8 mouse cellular contexts compared by ENCODE assay signal in the genomic region with DNA sequence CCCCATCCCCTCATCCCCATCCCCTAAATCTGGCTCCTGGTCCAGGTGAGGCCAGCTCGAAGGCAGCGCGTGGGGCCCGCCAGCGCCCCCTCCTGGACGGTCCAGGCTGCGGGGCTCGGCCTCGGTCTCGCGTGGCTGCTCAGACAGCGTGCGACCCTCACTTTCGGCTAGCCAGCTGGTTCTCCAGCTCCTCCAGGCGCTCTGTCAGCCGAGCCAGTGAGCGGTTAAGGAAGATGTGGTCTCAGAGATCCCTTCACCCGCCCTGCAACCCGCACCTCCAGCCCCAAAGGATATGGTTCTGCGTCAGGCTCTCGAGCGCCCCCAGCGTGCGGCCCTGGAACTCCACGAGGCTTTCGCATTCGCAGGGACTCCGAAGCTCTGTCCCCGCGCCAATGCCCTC. TPM values are rescaled to one million over a fixed set of nuclear protein-coding genes. Genes with fewer than 3 reads are reported as not detected.
A peak's percentile ranks its signal among the peaks of the same experiment; 100 is the strongest.
DNase-seq lines count a peak whose midpoint lies in the region; ATAC-seq lines count a peak whose summit lies in the region.

No protein-coding gene starts in this region.

- peaks cover 8% of the 10 kb centered on the region; the same call in 1 of the 2 replicates for H3K27me3 ChIP-seq in intestine, embryonic 16.5 days (replicated peaks; ENCODE audit: control insufficient read depth, insufficient read depth, low read length)
- H3K27me3 ChIP-seq in midbrain, embryonic 10.5 days (ENCODE audit: low read depth, poor library complexity, severe bottlenecking) = peaks cover 75% of the 10 kb centered on the region

- H3K27ac ChIP-seq in intestine, embryonic 16.5 days (ENCODE audit: low read length) = no peak overlapping the region
- H3K27ac ChIP-seq in midbrain, embryonic 10.5 days (replicated peaks) = peak overlapping the region; percentile 75

- peaks cover 9% of the 10 kb centered on the region; the same call in 1 of the 2 replicates for H3K4me1 ChIP-seq in intestine, embryonic 16.5 days (ENCODE audit: control insufficient read depth, insufficient read depth, low read length)
- peaks cover 24% of the 10 kb centered on the region for H3K4me1 ChIP-seq in midbrain, embryonic 10.5 days

- intact Hi-C loops in left cerebral cortex, postnatal 36 days (cut with DNase I) = loop anchor here (2.0 to 10.0 kb wide), 4 partner anchors 13 to 287 kb away; a partner anchor contains a TSS

- peak overlapping the region; percentile 57 for H3K4me3 ChIP-seq in intestine, embryonic 16.5 days (ENCODE audit: low read length)
- peak overlapping the region; percentile 58 for H3K4me3 ChIP-seq in midbrain, embryonic 10.5 days

- peak; percentile 83 for DNase-seq in adrenal gland, adult 2 months
- peak; percentile 88 for DNase-seq in embryo, embryonic 9.5 days (ENCODE audit: extremely low spot score)
- DNase-seq in gastrocnemius, postnatal 4 days (ENCODE audit: low spot score in 2 of 2) = peak; percentile 72 to 84
- DNase-seq in left cerebral cortex, postnatal 36 days (ENCODE audit: low spot score in 2 of 2) = peak; percentile 82 to 86
- DNase-seq in midbrain, embryonic 10.5 days (ENCODE audit: low spot score) = peak; percentile 89
- peak; percentile 81 for DNase-seq in right cerebral cortex, postnatal 25 days
- DNase-seq in urinary bladder, postnatal 36 days (ENCODE audit: low spot score in 2 of 2) = peak; percentile 70 to 78

- H3K9me3 ChIP-seq in intestine, embryonic 16.5 days (ENCODE audit: control insufficient read depth, low read length) = no peaks in the 10 kb centered on the region
- H3K9me3 ChIP-seq in midbrain, embryonic 10.5 days (replicated peaks) = no peaks in the 10 kb centered on the region

- no peaks in the 10 kb centered on the region for H3K36me3 ChIP-seq in intestine, embryonic 16.5 days (ENCODE audit: control insufficient read depth, insufficient read depth, low read length)
- no peaks in the 10 kb centered on the region for H3K36me3 ChIP-seq in midbrain, embryonic 10.5 days

- H3K4me2 ChIP-seq in intestine, embryonic 16.5 days (ENCODE audit: low read depth, low read length) = peak overlapping the region; percentile 86

- under 1% methylated on average over 30 of the region's 30 CpGs for WGBS in intestine, embryonic 16.5 days
- under 1% methylated on average over 30 of the region's 30 CpGs for WGBS in midbrain, embryonic 10.5 days

- ATAC-seq in intestine, embryonic 16.5 days = peak; percentile 73

- peak overlapping the region; percentile 68 for H3K9ac ChIP-seq in intestine, embryonic 16.5 days (ENCODE audit: low read depth, low read length)

RNA-seq across cellular contexts. Expression of a gene that starts 0.6 kb away (rescaled TPM):
- total RNA-seq in adrenal gland, adult 2 months (2021) = 10 to 100 TPM; 19.3 to 36.0 TPM
- polyA plus RNA-seq in adrenal gland, adult 2 months (2012; rRNA removed) = 5.7 and 8.5 TPM in 2 replicates
- under 1 TPM; 0.57 to 0.76 TPM for total RNA-seq in gastrocnemius, postnatal 4 days (2021)
- polyA plus RNA-seq in intestine, embryonic 16.5 days (2015; fragmentation: Nextera tagmentation; extraction: Ambion mirVana) = 2.3 and 2.7 TPM in 2 replicates
- 1 to 10 TPM; 1.0 to 1.5 TPM for total RNA-seq in left cerebral cortex, postnatal 36 days (2021)
- polyA plus RNA-seq in midbrain, embryonic 10.5 days (2016; fragmentation: Nextera tagmentation; extraction: Ambion mirVana) = 0.31 TPM in 1 of 2 replicates, not detected in the other

RNA-seq across cellular contexts. Expression of a gene that starts 13.4 kb away (rescaled TPM):
- not detected for total RNA-seq in adrenal gland, adult 2 months (2021)
- polyA plus RNA-seq in adrenal gland, adult 2 months (2012; rRNA removed) = not detected in 2 replicates
- under 1 TPM; 0.13 to 0.15 TPM for total RNA-seq in gastrocnemius, postnatal 4 days (2021)
- 25.1 and 25.4 TPM in 2 replicates for polyA plus RNA-seq in intestine, embryonic 16.5 days (2015; fragmentation: Nextera tagmentation; extraction: Ambion mirVana)
- total RNA-seq in left cerebral cortex, postnatal 36 days (2021) = under 1 TPM; 0.30 to 0.34 TPM
- not detected in 2 replicates for polyA plus RNA-seq in midbrain, embryonic 10.5 days (2016; fragmentation: Nextera tagmentation; extraction: Ambion mirVana)

RNA-seq across cellular contexts. Expression of a gene that starts 15.5 kb away (rescaled TPM):
- total RNA-seq in adrenal gland, adult 2 months (2021) = 1 to 10 TPM in 1 of 2 experiments, under 1 TPM in 1; 0.17 to 1.8 TPM
- 1.0 TPM in 2 replicates for polyA plus RNA-seq in adrenal gland, adult 2 months (2012; rRNA removed)
- 1 to 10 TPM; 5.5 to 6.0 TPM for total RNA-seq in gastrocnemius, postnatal 4 days (2021)
- 8.3 and 9.0 TPM in 2 replicates for polyA plus RNA-seq in intestine, embryonic 16.5 days (2015; fragmentation: Nextera tagmentation; extraction: Ambion mirVana)
- 10 to 100 TPM; 11.4 to 13.0 TPM for total RNA-seq in left cerebral cortex, postnatal 36 days (2021)
- polyA plus RNA-seq in midbrain, embryonic 10.5 days (2016; fragmentation: Nextera tagmentation; extraction: Ambion mirVana) = 0.21 TPM in 1 of 2 replicates, not detected in the other

RNA-seq across cellular contexts. Expression of a gene that starts 54.2 kb away (rescaled TPM):
- 100 to 1,000 TPM; 123 to 151 TPM for total RNA-seq in adrenal gland, adult 2 months (2021)
- 23.3 and 23.5 TPM in 2 replicates for polyA plus RNA-seq in adrenal gland, adult 2 months (2012; rRNA removed)
- 10 to 100 TPM; 58.1 to 60.1 TPM for total RNA-seq in gastrocnemius, postnatal 4 days (2021)
- polyA plus RNA-seq in intestine, embryonic 16.5 days (2015; fragmentation: Nextera tagmentation; extraction: Ambion mirVana) = 130 and 138 TPM in 2 replicates
- total RNA-seq in left cerebral cortex, postnatal 36 days (2021) = 10 to 100 TPM; 98.5 TPM
- polyA plus RNA-seq in midbrain, embryonic 10.5 days (2016; fragmentation: Nextera tagmentation; extraction: Ambion mirVana) = 16.1 and 17.4 TPM in 2 replicates

RNA-seq across cellular contexts. Expression of a gene that starts 57.0 kb away (rescaled TPM):
- 1 to 10 TPM; 1.5 to 1.7 TPM for total RNA-seq in adrenal gland, adult 2 months (2021)
- polyA plus RNA-seq in adrenal gland, adult 2 months (2012; rRNA removed) = not detected in 2 replicates
- total RNA-seq in gastrocnemius, postnatal 4 days (2021) = not detected
- not detected in 2 replicates for polyA plus RNA-seq in intestine, embryonic 16.5 days (2015; fragmentation: Nextera tagmentation; extraction: Ambion mirVana)
- total RNA-seq in left cerebral cortex, postnatal 36 days (2021) = not detected
- not detected in 2 replicates for polyA plus RNA-seq in midbrain, embryonic 10.5 days (2016; fragmentation: Nextera tagmentation; extraction: Ambion mirVana)

Comparison
In these comparisons a context has a peak if more than half of its experiments do, and no peak if none do; other contexts are left out.
1. RNA of a gene that starts 0.6 kb away (total RNA-seq): 19.3 to 36.0 TPM in adrenal gland, adult 2 months; 1.0 to 1.5 TPM in left cerebral cortex, postnatal 36 days and 0.57 to 0.76 TPM in gastrocnemius, postnatal 4 days; every median in the first group is over 4 times any median in the second.
2. Peak in every context shown above with its lines, with median percentiles within 50 percentile points of each other: DNase-seq.